Mouse (Mus musculus) kidney, adult 2 months (tissue): ENCODE measurements around the gene 9230102O04Rik.

ENCODE experiments used
- CTCF ChIP-seq: fragments of 200-500 bp; conservative IDR thresholded peaks from 2 replicates; pipeline ENCODE4 v1.5.1; 2011; ENCODE audit warnings: low read depth, mild to moderate bottlenecking, control low read depth, low read length, moderate library complexity, mixed read lengths; ENCODE audit not compliant: insufficient read depth, insufficient read length
- POLR2A ChIP-seq: fragments of 200-500 bp; IDR thresholded peaks from one replicate; pipeline ENCODE4 v1.6.1; 2011; ENCODE audit warnings: low read depth, low read length, control low read depth

- TF ChIP-seq CTCF (no peak), POLR2A (no peak)
Measured at GRCm38 (mm10) chr2:9871141-9871716, 18.1 kb downstream of the 9230102O04Rik start.
